Mouse (Mus musculus): ENCODE data around the gene B230104I21Rik.

Gene B230104I21Rik

GRCm38 (mm10) chr4:154335761-154336160 is at the start of gene B230104I21Rik:
TSS of gene B230104I21Rik (plus strand) at chr4:154336127.
- no peak for DNase-seq (ENCODE audit: low read depth)

DNA sequence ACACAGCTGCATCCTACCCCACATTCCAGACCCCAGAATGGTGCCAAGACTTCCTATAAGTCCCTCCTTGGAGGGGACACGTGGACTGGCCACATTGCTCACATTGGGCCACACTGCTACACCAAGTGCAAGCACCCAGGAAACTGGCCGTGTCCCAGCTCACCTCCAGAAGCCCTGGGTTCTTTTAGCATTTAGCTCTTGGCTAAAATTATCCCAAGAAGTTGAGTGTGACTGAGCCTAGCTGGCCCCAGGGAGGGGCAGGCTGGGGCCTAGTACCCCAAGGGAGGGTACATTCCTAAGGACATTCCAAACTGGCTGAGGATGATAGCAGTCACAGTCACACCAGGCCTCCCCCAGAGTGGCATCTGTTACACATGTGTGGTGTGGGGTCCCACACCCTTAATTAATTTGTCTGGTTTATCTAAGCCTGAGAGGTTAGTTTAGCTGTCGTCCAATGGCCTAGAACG is 42.2 kb upstream of the B230104I21Rik start:
- DNase-seq (ENCODE audit: low read depth) = no peak

GRCm38 (mm10) chr4:154294262-154294731 is 41.6 kb upstream of the B230104I21Rik start:
- DNase-seq (ENCODE audit: low read depth) = no peak

DNA sequence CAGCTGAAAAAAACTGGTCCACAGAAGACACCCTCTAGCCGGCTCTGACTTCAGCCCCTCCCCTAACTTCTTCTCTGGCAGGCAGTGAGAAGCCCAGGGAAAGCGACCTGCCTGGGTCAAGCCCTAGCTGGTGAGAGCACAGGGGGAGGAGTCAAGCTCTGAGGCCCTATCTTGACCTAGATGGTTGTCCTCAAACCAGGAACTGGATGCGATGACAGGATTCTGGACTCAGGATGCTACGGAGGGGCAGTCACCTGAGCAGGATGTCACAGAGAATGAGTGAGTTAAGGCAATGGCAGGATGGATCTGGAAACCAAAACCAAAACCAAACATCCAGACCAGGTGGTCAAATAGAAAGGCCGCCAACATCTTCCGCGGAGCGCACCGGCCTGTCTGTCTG is 38.2 kb upstream of the B230104I21Rik start:
- no peak for DNase-seq (ENCODE audit: low read depth)

GRCm38 (mm10) chr4:154299541-154300271 is 36.2 kb upstream of the B230104I21Rik start:
- DNase-seq (ENCODE audit: low read depth) = no peak

- DNase-seq (ENCODE audit: low read depth) = peak; percentile 13
Observed at GRCm38 (mm10) chr4:154301466-154301881, 34.5 kb upstream of the B230104I21Rik start, which contains the start of gene Arhgef16. TSS of gene Arhgef16 (minus strand) at chr4:154301676.

- DNase-seq (ENCODE audit: low read depth) = no peak
Observed at GRCm38 (mm10) chr4:154309131-154309530, 26.8 kb upstream of the B230104I21Rik start.

DNA sequence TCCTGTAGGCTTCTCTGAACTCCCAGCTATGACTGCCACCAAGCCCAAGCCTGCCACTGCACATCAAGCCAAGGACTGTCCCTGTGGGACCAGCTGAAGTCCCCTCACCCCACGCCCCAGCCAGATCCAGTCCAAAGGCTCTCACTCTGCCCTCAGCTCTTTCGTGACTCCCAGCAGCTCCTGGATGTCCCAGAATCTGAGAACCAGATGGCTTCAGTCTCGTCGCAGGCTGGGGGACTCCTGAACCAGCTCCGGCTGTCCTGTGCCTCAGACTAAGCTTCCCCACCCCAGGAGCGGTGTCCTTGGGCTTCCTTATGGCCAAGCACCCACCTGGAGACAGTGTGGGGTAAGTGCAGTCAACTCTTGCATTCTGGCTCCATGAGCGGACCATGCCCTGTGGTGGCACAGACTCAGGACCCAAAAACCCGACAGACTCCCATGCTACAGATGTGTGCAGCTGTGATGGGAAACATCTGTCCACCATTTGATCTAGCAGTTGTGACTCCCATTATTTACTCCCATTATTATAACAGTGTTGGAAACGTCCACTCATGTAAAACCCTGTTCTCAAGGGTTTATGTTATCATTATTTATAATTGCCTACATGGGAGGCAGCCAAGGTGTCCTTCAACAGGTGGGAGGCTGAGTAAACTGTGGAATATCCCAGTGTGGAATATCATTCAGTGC is 25.2 kb upstream of the B230104I21Rik start:
- no peak for DNase-seq (ENCODE audit: low read depth)

- no peak for DNase-seq (ENCODE audit: low read depth)
Observed at GRCm38 (mm10) chr4:154312143-154312812, 23.6 kb upstream of the B230104I21Rik start.

- no peak for DNase-seq (ENCODE audit: low read depth)
Observed at GRCm38 (mm10) chr4:154312935-154313621, 22.8 kb upstream of the B230104I21Rik start.

- DNase-seq (ENCODE audit: low read depth) = no peak
Observed at GRCm38 (mm10) chr4:154313622-154313967, 22.3 kb upstream of the B230104I21Rik start.

- DNase-seq (ENCODE audit: low read depth) = no peak
Observed at GRCm38 (mm10) chr4:154325410-154325809, 10.5 kb upstream of the B230104I21Rik start.

- DNase-seq (ENCODE audit: low read depth) = no peak
Observed at GRCm38 (mm10) chr4:154328431-154328830, 7.5 kb upstream of the B230104I21Rik start.

GRCm38 (mm10) chr4:154328836-154329235 is 7.1 kb upstream of the B230104I21Rik start:
- DNase-seq (ENCODE audit: low read depth) = peak; percentile 32

GRCm38 (mm10) chr4:154330001-154330400 is 5.9 kb upstream of the B230104I21Rik start:
- DNase-seq (ENCODE audit: low read depth) = no peak

GRCm38 (mm10) chr4:154331271-154331670 is 4.7 kb upstream of the B230104I21Rik start:
- DNase-seq (ENCODE audit: low read depth) = no peak

- no peak for DNase-seq (ENCODE audit: low read depth)
Observed at GRCm38 (mm10) chr4:154333300-154333699, 2.6 kb upstream of the B230104I21Rik start.

GRCm38 (mm10) chr4:154334699-154335402 is 1.1 kb upstream of the B230104I21Rik start:
- peak; percentile 9 for DNase-seq (ENCODE audit: low read depth)

- DNase-seq (ENCODE audit: low read depth) = no peak
Observed at GRCm38 (mm10) chr4:154336650-154337049, 723 bp downstream of the B230104I21Rik start.

DNA sequence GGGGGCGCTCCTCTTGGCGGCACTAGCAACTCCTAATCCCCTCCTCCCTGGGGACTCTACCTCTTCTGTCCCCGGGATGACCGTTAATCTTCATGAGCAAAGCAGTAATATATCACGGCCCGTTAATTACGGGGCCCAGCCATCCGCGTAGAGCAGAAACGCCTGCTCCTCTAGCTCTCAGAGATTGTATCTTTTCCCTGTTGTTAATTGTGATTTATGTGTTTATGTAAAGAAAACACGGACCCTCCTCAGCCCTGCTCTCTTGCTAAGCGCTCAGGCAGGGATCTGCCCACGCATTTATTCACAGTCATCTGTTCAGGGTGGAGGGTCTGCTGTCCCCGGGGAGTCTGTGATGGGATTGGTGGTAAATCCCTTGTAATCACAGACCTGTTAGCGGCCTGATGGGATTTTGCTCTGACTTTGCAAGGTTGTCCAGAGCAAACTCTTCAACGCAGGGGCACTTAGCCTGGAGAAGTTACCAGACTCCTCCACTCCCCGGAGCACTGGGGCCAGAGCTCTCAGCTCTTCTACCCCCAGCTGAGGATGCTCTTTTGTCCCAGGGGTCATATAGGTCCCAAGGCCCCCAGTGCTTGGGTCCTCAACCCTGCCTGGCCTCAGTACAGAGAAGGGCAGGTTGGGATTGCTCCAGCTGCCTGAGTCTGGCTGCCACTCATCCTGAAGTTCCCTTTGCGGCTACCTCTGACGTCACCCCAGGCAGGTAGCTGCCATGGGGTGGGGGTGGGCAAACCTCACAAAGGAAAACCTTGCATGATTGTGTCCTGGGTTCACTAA is 11.0 kb downstream of the B230104I21Rik start:
- no peak for DNase-seq (ENCODE audit: low read depth)
